Mouse (Mus musculus): ENCODE results near the gene Tnrc18.
A peak's percentile ranks its signal among the peaks of the same experiment; 100 is the strongest.

Tnrc18 gene

DNA sequence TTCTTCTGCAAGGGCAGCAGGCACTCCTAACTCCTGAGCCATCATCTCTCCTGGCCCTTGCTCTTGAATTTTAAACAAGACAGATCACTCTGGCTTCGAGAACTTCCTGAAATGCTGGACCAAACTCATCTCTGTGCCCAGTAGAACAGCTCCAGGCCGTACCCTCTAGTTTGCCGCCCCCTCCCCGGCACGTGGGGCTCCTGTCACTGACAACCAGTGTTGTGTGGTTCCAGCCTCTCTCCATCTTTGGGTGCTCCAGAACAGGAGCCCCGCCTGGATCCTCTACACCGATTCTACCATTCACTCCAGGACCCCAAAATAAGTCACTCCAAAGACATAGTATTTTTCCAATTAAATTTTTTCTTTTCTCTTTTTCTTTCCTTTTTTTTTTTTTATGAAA lies 93.2 kb downstream of the Tnrc18 start:
- DNase-seq (ENCODE audit: low read depth, low spot score), result no peak

DNA sequence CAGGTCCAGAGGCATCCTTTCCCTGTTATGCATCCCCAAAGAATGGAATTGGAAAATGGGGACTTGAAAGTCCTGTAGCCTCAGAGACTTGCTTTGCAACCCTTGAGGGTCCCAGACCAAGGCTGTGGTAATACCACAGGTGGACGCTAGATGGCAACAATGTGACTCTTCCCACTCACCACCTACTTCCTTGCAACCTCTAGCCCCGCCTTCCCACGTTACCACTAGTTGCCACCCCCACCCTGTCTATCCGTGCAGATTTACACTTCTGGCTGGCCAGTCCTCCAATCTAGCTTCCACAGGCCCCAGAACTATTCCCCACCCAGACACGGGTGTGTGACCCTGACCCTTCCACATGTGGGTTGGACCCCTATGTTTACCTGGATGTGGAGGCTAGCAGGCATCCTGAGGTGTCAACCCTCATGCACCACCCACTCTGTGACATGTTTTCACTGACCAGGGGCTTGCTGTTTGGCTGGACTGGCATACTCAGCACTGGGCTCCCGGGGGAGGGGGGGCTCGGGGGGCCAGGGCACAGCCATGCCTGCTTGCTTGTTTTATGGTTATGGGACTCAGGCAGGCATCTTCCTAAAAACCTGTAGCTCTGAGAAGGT lies 93.8 kb downstream of the Tnrc18 start:
- DNase-seq (ENCODE audit: low read depth, low spot score), result peak; percentile 19

DNA sequence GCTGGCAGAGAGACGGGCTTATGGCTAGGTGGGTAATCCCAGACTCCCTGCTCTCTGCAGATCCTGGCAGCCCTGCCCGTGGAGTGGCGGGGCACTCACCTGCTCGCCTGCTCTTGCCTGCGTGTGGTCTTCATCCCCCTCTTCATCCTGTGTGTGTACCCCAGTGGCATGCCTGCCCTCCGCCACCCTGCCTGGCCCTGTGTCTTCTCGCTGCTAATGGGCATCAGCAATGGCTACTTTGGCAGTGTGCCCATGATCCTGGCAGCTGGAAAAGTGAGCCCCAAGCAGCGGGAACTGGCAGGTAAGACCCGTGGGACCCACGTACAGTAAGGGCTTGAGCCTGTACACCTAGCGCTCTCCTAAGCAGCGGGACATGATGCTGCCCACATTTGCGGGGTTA lies 97.6 kb downstream of the Tnrc18 start:
- no peak for DNase-seq (ENCODE audit: low read depth, low spot score)

DNA sequence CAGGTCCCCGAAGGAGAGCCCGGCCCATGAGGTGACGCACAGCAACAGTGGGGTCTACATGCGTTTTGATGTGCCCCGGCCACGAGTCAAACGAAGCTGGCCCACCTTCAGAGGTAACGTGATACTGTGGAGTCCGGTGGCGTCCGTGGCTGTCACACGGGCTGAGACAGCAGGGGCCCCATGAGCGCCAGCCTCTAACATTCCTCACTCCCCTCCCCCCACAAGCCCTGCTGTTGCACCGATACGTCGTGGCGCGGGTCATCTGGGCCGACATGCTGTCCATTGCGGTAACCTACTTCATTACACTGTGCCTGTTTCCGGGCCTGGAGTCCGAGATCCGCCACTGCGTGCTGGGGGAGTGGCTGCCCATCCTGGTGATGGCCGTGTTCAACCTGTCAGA lies 99.0 kb downstream of the Tnrc18 start:
- no peak for DNase-seq (ENCODE audit: low read depth, low spot score)

DNA sequence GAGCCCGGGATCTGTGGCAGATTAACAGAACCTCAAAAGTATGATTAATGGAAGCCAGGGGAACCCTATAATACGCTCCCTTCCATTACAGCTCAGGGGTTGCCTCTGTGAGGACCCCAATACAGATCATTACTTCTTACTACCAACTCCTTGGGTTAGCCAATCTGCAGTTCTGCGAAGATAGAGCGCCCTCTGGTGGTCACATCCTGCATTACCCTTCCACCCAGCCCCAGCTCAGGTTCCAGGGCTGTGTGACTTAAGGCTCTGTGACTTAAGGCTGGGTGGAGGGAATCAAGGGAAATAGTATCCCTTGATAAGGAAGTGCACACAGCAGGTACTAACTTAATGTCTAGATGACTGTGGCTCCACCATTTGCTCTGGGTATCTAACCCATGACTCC lies 99.4 kb downstream of the Tnrc18 start:
- no peak for DNase-seq (ENCODE audit: low read depth, low spot score)

DNA sequence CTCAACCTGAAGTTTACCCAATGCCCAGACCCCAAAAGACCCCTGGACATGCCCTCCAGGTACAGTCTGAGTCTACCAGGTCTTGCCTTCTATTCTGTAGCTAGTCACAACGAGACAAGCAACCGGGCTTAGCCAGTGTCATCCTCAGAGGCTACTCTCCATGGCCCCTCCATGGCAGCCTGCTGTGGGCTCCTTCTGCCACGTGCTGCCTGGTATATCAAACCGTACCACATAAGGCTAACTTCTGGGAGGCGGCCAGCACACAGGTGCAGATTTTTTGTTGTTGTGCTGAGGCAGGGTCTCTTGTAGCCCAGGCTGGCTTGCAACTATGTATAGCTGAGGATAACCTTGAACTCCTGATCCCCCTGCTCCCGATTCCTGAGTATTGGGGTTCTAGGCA lies 101.4 kb downstream of the Tnrc18 start:
- no peak for DNase-seq (ENCODE audit: low read depth, low spot score)

DNA sequence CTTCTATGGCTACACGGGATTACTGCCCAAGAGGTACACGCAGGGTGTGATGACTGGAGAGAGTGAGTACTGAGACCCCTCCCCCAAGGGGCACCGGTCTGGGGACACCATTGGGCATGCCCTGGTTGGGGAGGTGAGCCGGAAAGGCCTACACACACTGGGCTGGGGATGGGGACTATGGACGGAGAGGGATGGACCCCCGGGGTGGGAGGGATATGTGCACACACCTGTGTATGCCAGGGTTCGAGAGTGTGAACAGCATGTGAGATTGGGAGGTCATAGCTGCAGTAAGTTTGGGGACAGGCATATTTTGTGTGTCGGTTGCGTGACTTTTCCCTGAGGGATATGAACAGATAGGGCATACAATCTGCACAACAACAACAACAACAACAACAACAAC lies 102.4 kb downstream of the Tnrc18 start:
- no peak for DNase-seq (ENCODE audit: low read depth, low spot score)

DNA sequence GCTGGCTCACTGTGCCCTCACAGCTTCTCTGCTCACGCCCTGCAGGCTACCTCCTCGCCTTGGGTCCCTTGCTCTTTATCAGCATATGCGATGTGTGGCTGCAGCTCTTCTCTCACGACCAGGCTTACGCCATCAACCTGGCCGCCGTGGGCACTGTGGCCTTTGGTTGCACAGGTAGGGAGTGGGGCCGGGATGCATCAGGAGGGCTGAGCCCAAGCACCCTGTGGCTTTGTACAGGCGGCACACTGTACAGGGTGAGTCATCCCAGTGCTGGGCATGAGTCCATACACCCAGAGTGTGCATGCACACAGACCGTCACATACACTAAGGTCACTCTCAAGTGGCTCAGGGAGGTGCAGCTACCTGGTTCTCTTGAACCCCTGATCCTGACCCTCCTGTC lies 103.5 kb downstream of the Tnrc18 start:
- DNase-seq (ENCODE audit: low read depth, low spot score), result no peak

DNA sequence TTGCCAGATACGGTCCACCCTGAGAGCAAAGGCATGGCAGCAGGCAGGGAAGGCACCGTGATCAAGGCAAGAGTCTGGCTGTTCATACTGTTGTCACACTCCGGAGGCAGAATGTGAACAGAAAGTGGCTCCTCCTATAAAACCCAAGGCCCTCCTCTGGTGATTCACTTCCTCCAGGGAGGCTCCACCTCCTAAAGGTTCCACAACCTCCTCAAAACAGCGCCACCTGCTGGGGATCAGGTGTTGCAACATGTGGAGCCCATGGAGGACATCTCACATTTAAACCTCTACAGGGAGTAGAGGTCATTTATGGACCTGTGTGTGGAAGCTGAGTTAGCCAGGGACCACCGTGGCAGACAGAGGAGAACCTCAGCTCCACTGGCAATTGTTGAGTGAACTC lies 105.1 kb downstream of the Tnrc18 start:
- DNase-seq (ENCODE audit: low read depth, low spot score), result no peak

DNA sequence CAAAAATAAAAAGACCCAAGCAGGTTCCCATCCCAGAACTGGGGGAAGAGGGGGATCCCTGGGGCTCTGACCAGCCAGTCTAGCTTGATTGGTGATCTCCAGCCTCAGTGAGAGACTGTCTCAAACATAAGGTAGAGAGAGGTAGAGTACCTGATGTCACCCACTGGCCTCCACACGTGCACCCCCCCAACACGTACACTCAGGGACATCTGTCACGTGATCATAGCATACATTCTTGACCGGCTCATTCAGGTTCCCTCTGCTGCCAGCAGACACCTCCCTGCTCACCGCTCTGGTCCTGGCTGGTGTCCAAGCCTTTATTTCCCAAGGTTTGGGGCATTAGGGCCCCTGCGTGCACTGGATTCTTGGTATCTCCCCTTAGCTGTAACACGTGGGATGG lies 108.0 kb downstream of the Tnrc18 start:
- no peak for DNase-seq (ENCODE audit: low read depth, low spot score)

DNA sequence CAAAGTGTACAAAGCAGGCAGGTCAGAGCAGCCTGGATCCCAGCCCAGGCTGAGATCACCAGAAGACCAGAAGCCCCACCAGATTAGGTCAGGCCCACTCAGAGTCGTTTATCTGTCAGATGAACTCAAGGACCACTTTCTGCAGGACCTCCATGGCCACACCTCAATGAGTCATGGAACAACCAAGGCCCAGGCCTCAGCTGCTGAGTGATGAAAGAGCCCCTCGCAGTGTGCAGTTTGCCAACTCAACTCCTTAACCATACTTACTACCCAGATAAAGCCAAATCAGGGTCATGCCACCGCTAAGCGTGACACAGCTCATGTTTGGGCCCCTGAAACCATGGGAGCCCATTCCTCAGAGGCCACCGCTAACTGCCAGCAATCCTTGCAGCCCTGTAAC lies 109.8 kb downstream of the Tnrc18 start:
- DNase-seq (ENCODE audit: low read depth, low spot score), result no peak

DNA sequence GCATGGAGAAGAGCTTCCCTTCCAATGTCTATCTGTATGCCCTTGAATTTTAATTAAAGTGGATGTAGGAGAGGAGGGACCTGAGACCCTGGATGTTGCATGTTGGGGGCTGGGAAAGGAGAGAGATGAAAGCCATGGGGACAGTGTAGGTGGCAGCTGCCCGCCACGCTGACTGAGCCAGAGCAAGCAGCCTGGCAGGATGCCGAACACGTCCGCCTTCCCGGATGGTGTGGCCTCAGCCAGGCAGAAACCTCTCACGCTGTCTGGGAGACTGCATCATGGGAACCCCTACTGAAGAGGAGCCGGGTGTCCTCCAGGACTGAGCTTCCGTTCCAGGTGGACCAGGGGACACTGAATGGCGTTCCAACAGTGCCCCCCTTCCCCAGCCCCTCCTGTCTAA lies 113.9 kb downstream of the Tnrc18 start:
- DNase-seq (ENCODE audit: low read depth, low spot score), result no peak

DNA sequence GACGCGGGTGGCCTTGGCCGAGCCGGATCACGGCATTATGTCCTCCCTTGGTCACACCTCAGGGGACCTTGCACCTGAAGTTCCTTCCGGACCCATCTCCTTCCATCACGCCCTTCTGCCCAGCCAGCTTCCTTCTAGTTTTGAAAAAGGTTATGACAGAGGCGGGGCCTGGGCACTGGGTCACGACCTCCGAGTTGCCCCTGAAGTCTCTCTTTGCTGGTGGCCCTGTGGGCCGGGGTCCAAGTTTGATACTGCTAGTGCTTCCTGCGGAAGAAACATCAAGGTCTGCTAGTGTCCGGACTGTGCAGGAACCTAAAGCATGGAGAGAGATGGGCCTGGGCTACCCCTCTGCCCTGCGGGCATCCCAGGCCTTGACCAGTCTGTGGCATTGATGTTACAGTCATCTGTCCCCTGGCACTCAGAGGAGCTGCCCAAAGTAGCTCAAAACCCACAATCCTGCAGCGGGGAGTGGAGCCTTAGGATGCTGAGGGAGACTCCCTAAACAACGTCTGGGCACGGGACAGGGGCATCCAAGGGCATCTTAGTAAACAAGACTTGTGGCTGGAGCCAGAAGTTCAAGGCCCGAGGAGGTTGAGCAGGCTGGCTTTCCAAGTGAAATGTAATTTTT lies 114.8 kb downstream of the Tnrc18 start:
- no peak for DNase-seq (ENCODE audit: low read depth, low spot score)

DNA sequence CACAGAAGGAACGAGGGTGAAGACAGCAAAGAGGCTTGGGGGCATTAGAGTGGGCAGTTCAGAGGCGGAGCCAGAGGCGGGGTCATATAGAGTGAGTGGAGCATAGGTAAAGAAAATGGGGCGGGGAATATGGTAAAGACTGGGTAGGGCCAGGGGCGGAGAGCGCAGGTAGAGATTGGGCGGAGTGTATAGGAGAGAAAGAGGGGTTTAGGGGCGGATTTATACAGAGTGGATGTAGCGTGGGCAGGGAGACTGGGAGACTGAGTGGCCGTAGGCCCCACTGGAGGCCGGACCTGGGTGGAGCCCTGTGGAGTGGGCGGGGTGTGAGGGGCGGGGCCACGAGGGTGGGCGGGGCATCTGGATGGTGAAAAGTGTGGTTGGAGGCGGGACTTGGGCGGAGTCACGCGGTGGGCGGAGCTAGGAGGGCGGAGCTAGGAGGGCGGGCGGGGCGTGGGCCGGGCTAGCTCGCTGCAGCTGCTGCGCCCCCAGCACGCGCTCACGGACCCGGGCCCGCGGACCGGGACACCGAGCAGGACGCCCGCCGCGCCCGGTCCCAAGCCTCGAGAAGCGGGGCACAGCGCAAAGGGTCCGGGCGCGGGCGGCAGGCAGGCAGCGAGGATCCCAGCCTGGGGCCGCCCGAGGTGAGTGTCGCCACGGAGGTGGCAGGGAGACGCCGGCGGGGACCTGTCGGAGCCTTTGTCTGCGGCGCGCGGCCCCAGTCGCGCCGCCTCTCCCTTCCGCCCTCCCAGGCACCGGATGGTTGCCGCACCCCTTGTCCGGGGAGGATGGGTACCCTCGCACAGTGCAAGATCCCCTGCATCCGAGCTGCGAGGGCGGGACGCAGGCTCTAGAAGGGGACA lies 115.6 kb downstream of the Tnrc18 start:
- DNase-seq (ENCODE audit: low read depth, low spot score), result no peak

DNA sequence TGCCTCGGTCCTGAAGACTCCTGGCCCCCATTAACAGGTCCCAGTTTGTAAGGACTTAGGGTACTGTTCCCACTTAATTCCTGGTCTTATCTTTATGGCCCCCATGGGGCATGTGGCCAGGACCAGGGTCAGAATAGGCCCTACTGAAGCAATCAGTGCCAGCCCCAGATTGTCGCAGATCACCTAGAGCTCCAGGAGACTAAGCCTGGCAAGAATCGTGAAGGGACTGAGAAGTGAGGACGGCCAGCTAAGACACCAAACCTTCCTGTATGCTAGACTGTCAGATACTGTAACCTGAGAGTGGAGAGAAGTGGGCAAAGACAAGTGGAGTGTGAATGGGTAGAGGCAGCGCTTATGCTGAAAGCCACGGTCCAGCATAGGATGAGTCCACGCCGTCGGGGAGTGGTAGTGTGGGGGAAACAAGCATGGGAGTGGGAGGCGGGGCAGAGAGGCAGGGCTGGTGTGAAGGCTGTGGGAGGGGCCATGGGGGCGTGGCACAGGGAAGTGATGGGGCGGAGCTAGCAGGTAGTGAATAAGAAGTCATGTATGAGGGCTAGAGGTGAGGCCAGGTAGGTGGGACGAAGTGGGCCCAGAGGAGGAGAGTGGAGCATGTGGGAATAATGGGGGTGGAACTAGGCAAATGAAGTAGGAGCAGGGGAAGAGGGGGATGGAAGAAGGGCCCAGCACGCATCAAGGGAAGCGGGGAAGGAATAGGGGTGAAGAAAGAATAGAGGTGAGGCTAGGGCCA lies 116.4 kb downstream of the Tnrc18 start:
- no peak for DNase-seq (ENCODE audit: low read depth, low spot score)

DNA sequence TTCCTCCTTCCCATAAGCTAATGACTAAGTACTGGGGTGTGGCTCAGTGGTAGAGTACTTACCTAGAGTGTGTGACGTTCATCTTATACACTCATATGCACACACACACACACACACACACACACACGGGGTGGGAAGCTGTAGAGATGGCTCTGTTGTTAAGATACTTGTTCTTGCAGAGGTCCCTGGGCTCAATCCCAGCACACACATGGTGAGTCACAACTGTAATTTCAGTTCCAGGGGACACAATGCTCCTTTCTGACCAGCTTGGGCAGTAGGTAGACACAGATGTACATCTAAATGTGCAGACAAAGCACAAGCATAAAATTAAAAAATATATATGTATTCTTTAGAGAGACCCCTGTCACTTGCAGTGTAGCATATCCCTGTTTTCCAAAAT lies 119.7 kb downstream of the Tnrc18 start:
- DNase-seq (ENCODE audit: low read depth, low spot score), result no peak

DNA sequence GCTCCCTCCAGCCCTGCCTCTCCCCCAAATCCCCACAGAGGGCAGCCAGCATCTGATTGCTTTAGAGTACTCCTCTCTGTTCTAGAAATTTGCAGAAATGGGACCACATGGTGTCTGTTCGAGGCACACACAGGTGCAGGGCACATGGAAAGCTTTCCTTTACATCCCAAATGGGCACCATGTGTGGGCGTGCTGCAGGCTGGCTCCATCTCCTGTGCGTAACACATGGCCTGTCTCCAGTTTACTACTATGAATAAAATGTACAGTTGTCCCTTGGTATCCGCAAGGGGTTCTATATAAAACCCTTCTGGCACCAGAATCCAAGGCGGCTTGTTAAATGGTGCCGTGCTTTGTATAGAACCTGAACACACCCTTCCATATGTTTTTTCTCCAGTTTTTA lies 120.6 kb downstream of the Tnrc18 start:
- peak; percentile 87 for DNase-seq (ENCODE audit: low read depth, low spot score)

DNA sequence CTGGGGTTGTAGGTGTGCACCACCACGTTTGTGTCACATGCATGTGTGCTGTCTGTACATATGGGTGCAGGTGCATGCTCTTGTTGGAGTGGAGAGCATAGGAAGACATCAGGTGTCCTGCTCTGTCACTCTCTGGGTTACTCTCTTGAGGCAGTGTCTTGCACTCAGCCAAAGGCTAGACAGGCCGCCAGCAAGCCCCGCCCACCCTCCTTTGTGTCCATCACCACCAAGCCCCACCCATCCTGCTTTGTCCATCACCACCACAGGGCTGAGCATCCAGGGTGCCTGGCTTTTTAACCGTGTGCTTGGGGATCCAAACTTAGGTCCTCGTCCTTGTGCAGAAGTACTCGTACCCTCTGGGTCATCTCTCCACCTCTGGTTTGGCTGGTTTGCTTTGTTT lies 121.2 kb downstream of the Tnrc18 start:
- DNase-seq (ENCODE audit: low read depth, low spot score), result no peak

DNA sequence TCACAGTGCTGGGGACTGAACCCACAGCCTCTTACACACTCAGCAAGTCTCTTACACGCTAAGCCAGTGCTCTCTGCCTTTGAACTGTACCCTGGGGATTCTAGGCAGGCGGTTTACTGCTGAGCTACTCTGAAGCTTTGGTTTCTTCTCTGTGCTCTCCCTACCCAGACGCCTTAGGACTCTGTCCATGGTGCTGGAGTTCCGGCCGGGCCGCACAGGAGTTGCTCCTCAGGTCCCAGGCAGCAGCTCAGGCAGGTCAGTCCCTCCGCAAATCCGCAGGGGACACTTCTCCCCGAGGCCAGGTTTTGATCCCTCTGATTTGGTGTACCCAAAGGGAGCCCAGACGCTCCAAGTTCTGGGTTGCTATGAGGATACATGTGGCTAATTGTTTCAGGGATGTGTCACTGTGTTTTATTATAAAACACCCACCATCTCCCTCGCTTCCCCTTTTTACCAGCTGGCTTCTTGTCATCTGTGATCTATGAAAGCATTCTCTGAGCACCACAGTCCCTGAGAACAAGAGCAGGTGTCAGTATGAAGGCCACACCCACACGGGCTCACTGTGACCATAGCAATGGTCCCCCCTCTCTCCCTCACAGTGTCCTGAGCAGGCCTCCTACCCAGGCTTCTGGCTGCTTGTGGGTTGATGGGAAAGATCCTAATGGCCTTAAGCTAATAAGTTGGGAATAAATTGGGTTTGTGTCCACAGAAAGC lies 122.7 kb downstream of the Tnrc18 start:
- no peak for DNase-seq (ENCODE audit: low read depth, low spot score)

DNA sequence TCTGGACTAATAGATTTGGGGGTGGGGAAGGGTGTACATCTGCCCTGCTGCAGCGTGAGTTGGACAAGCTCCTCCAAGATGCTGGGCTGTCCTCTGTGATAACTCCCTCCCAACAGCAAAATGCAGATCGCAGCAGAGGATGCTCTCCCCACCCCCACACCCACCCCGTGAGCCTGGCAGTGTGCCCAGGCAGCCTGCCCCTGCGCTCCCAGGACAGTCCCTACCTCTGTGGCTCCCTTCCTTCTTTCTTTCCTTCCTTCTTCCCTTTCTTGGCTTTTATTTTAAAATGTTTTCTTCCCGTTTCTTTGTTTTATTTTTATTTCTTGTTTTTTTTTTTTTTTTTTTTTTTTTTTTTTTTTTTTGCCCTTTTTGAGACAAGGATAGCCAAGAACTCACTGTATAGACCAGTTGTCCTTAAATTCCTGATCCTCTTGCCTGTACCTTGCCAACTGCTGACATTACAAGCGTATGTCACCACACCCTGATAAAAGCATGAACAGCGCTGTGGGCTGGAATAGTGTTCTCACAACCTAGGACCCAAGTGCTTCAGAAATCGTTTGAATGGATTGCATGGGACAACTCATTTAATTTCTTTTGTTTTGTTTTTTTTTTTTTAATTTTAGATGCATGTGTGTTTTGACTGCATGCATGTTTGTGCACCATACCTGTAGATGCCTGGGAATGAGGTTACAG lies 123.6 kb downstream of the Tnrc18 start:
- no peak for DNase-seq (ENCODE audit: low read depth, low spot score)

Measured in telencephalon, adult 2 months (tissue).